Mouse (Mus musculus): ENCODE data around the gene Ddx42. TPM values are rescaled to one million over a fixed set of nuclear protein-coding genes. Genes with fewer than 3 reads are reported as not detected.
A peak's percentile ranks its signal among the peaks of the same experiment; 100 is the strongest.

Ddx42 gene
- polyA plus RNA-seq, 1 experiment: 22.2 TPM

GRCm38 (mm10) chr11:106246834-106247233 is 30.1 kb downstream of the Ddx42 start:
- Histone ChIP-seq H3K27ac (replicated peaks; ENCODE audit: low read depth, low read length) (no peak overlapping the region), H3K4me1 (ENCODE audit: control insufficient read depth, insufficient read depth, insufficient read length, low read length) (no peaks in the 10 kb centered on the region), H3K4me3 (ENCODE audit: insufficient read depth, low read depth, low read length) (no peak overlapping the region)

DNA sequence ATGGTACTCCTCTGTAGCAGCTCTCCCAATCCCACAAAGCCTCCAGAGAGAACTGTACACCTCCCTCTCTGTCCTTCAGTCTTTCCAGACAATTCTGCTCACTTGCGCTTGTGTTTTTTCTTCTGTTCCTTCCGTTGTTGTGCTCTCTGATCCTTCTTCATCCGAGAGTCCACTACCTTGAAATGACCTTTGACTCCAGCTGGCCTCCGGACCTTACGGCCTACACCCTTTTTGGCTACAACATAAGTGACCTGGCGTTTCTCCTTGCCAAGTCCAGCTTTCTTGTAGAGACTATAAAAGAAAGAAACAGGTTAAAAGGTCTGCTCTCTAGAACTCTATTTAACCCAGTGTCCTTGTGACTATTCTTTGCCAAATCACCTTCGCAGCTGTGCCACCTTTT is 32.6 kb downstream of the Ddx42 start:
- no peak overlapping the region for H3K4me3 ChIP-seq (ENCODE audit: insufficient read depth, low read depth, low read length)
- no peaks in the 10 kb centered on the region for H3K4me1 ChIP-seq (ENCODE audit: control insufficient read depth, insufficient read depth, insufficient read length, low read length)
- H3K27ac ChIP-seq (replicated peaks; ENCODE audit: low read depth, low read length): peak overlapping the region; percentile 19; the same call in 1 of the 2 replicates

DNA sequence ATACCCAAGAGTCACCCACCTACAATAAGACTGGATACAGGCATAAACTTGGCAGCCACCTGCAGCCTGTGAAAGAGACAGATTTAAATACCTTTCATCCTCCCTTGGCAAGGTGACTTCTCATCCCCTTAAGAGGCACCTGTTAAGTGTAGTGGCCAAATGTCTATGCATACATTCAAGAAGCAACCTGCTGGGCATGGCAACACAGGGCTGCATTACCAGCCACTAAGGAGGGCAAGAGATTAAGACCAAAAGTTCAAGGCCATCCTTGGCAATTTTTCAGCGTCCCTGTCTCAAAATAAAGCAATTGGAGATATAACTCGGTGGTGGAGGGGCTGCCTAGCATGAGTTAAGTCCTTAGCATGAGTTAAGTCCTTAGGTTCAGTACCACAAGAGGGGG is 38.0 kb downstream of the Ddx42 start:
- Histone ChIP-seq H3K4me1 (ENCODE audit: control insufficient read depth, insufficient read depth, insufficient read length, low read length) (no peaks in the 10 kb centered on the region), H3K4me3 (ENCODE audit: insufficient read depth, low read depth, low read length) (peak overlapping the region; percentile 69), H3K27ac (replicated peaks; ENCODE audit: low read depth, low read length) (no peak overlapping the region)

GRCm38 (mm10) chr11:106255174-106255573 is 38.4 kb downstream of the Ddx42 start:
- no peak overlapping the region for H3K27ac ChIP-seq (replicated peaks; ENCODE audit: low read depth, low read length)
- H3K4me1 ChIP-seq (ENCODE audit: control insufficient read depth, insufficient read depth, insufficient read length, low read length): no peaks in the 10 kb centered on the region
- H3K4me3 ChIP-seq (ENCODE audit: insufficient read depth, low read depth, low read length): peak overlapping the region; percentile 69

GRCm38 (mm10) chr11:106255685-106256451 is 39.1 kb downstream of the Ddx42 start, which contains the start of the genes Ftsj3 and Psmc5:
Gene Ftsj3 (minus strand): TSS chr11:106256079.
Gene Psmc5 (plus strand): TSS chr11:106256154.
- no peaks in the 10 kb centered on the region for H3K4me1 ChIP-seq (ENCODE audit: control insufficient read depth, insufficient read depth, insufficient read length, low read length)
- peak within 1 kb of the TSS; percentile 69 for H3K4me3 ChIP-seq (ENCODE audit: insufficient read depth, low read depth, low read length)
- H3K27ac ChIP-seq (replicated peaks; ENCODE audit: low read depth, low read length): peak within 1 kb of the TSS; percentile 73

DNA sequence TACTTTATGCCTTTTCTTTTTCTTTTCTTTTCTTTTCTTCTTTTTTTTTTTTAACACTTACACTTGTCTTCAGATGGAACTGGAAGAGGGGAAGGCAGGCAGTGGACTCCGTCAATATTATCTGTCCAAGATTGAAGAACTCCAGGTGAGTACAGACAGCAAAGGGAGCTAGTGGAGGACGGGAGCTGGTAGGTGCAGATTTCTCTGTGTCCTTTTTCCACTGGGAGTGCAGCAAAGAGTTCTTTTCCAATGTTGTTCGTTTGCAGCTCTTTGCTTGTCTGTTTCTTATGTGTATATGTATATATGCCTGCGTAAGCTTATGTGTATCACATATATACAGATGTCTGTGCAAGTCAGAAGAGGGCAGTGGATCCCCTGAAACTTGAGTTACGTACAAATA is 40.0 kb downstream of the Ddx42 start:
- Histone ChIP-seq H3K4me1 (ENCODE audit: control insufficient read depth, insufficient read depth, insufficient read length, low read length) (no peaks in the 10 kb centered on the region), H3K27ac (replicated peaks; ENCODE audit: low read depth, low read length) (no peak overlapping the region), H3K4me3 (ENCODE audit: insufficient read depth, low read depth, low read length) (peak overlapping the region; percentile 33)

- H3K4me1 ChIP-seq (ENCODE audit: control insufficient read depth, insufficient read depth, insufficient read length, low read length): no peaks in the 10 kb centered on the region
- no peak overlapping the region for H3K4me3 ChIP-seq (ENCODE audit: insufficient read depth, low read depth, low read length)
- H3K27ac ChIP-seq (replicated peaks; ENCODE audit: low read depth, low read length): no peak overlapping the region
Observed at GRCm38 (mm10) chr11:106260826-106261450, 44.2 kb downstream of the Ddx42 start.

- H3K4me1 ChIP-seq (ENCODE audit: control insufficient read depth, insufficient read depth, insufficient read length, low read length): peaks cover 10% of the 10 kb centered on the region
- H3K4me3 ChIP-seq (ENCODE audit: insufficient read depth, low read depth, low read length): no peak overlapping the region
- no peak overlapping the region for H3K27ac ChIP-seq (replicated peaks; ENCODE audit: low read depth, low read length)
Observed at GRCm38 (mm10) chr11:106263963-106264362, 47.2 kb downstream of the Ddx42 start.

- Histone ChIP-seq H3K4me1 (ENCODE audit: control insufficient read depth, insufficient read depth, insufficient read length, low read length) (peaks cover 17% of the 10 kb centered on the region), H3K27ac (replicated peaks; ENCODE audit: low read depth, low read length) (no peak overlapping the region), H3K4me3 (ENCODE audit: insufficient read depth, low read depth, low read length) (no peak overlapping the region)
Observed at GRCm38 (mm10) chr11:106264988-106265387, 48.3 kb downstream of the Ddx42 start.

- Histone ChIP-seq H3K4me1 (ENCODE audit: control insufficient read depth, insufficient read depth, insufficient read length, low read length) (peaks cover 22% of the 10 kb centered on the region), H3K27ac (replicated peaks; ENCODE audit: low read depth, low read length) (no peak overlapping the region), H3K4me3 (ENCODE audit: insufficient read depth, low read depth, low read length) (no peak overlapping the region)
Observed at GRCm38 (mm10) chr11:106265570-106265969, 48.8 kb downstream of the Ddx42 start.

DNA sequence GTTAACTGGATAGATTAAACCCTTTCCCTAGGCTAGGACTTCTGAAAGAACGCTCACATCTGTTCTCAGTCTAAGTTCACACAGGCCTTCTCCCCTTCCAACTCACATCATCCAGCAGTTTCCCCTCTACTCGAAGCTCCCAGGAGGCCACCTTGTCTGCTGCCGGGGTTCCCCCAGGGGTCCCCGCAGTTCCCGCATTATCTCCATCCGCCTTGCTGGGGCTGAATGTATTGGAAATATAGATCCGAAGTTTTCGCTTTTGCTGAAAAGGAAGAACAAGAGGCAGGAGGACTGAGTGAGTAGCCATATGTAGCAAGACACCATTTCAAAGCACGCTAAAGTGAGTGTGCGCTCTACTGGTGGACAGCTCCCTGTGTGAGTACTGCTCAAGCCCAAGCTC is 49.7 kb downstream of the Ddx42 start:
- Histone ChIP-seq H3K4me3 (ENCODE audit: insufficient read depth, low read depth, low read length) (no peak overlapping the region), H3K27ac (replicated peaks; ENCODE audit: low read depth, low read length) (no peak overlapping the region), H3K4me1 (ENCODE audit: control insufficient read depth, insufficient read depth, insufficient read length, low read length) (peaks cover 27% of the 10 kb centered on the region)

GRCm38 (mm10) chr11:106267311-106267852 is 50.7 kb downstream of the Ddx42 start:
- Histone ChIP-seq H3K27ac (replicated peaks; ENCODE audit: low read depth, low read length) (no peak overlapping the region), H3K4me3 (ENCODE audit: insufficient read depth, low read depth, low read length) (no peak overlapping the region), H3K4me1 (ENCODE audit: control insufficient read depth, insufficient read depth, insufficient read length, low read length) (peaks cover 29% of the 10 kb centered on the region)

DNA sequence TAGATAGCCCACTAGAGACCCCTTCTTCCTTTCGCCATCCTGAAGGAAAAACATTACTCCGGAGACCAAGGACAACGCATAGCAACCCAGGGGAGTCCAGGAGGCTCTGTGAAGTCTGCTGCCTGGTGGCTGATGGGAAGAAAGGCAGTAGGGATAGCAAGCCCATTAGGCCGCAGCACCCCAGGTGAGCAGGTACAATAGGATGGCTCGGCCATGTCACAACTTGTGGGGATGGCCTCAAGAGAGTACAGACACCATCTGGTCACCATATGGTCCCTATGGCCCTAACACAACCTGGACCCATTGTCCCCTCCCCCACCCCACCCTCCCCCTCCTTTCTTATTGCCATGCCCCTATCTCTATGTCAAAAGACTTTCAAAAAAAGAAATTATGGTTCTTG is 51.1 kb downstream of the Ddx42 start:
- Histone ChIP-seq H3K4me1 (ENCODE audit: control insufficient read depth, insufficient read depth, insufficient read length, low read length) (peaks cover 29% of the 10 kb centered on the region), H3K27ac (replicated peaks; ENCODE audit: low read depth, low read length) (no peak overlapping the region), H3K4me3 (ENCODE audit: insufficient read depth, low read depth, low read length) (no peak overlapping the region)

GRCm38 (mm10) chr11:106268326-106269059 is 51.8 kb downstream of the Ddx42 start:
- peaks cover 29% of the 10 kb centered on the region for H3K4me1 ChIP-seq (ENCODE audit: control insufficient read depth, insufficient read depth, insufficient read length, low read length)
- H3K27ac ChIP-seq (replicated peaks; ENCODE audit: low read depth, low read length): peak overlapping the region; percentile 51
- H3K4me3 ChIP-seq (ENCODE audit: insufficient read depth, low read depth, low read length): no peak overlapping the region

GRCm38 (mm10) chr11:106269060-106269431 is 52.3 kb downstream of the Ddx42 start:
- Histone ChIP-seq H3K4me1 (ENCODE audit: control insufficient read depth, insufficient read depth, insufficient read length, low read length) (peaks cover 29% of the 10 kb centered on the region), H3K4me3 (ENCODE audit: insufficient read depth, low read depth, low read length) (no peak overlapping the region), H3K27ac (replicated peaks; ENCODE audit: low read depth, low read length) (peak overlapping the region; percentile 51)

Data from brown adipose tissue, adult 24 weeks (tissue).